Mouse (Mus musculus) liver, postnatal 0 days (tissue): ENCODE data around the gene Rspo1. TPM values are rescaled to one million over a fixed set of nuclear protein-coding genes. Genes with fewer than 3 reads are reported as not detected.

Experiments
- ATAC-seq: fragments of 200-750 bp; cut with Nextera tagmentation; 2 replicates; pipeline ENCODE4 v1.8.0; 2017; ENCODE audit warnings: mild to moderate bottlenecking, moderate library complexity
- DNase-seq: peaks from one replicate; pipeline ENCODE4 v3.0.0-alpha.2; 2016
- H3K27ac ChIP-seq: fragments of 300-500 bp; sonication (generic); 2 replicates; pipeline ENCODE4 v1.5.1; 2014; ENCODE audit warnings: antibody characterized with exemption, moderate library complexity, mild to moderate bottlenecking, low read depth
- H3K27me3 ChIP-seq: fragments of 300-500 bp; sonication (generic); 2 replicates; pipeline ENCODE4 v1.6.1; 2014; ENCODE audit warnings: low read length, control low read depth, mixed read lengths; ENCODE audit not compliant: insufficient read depth
- H3K36me3 ChIP-seq: fragments of 300-500 bp; sonication (generic); replicated peaks from 2 replicates; pipeline ENCODE4 v1.6.1; 2014; ENCODE audit warnings: mild to moderate bottlenecking, control low read depth, low read length, moderate library complexity, mixed read lengths; ENCODE audit not compliant: insufficient read depth
- H3K4me1 ChIP-seq: fragments of 300-500 bp; sonication (generic); 2 replicates; pipeline ENCODE4 v1.6.1; 2014; ENCODE audit warnings: antibody characterized with exemption, mild to moderate bottlenecking, control low read depth; ENCODE audit not compliant: insufficient read depth
- H3K4me2 ChIP-seq: fragments of 300-500 bp; sonication (generic); 2 replicates; pipeline ENCODE4 v1.6.1; 2014; ENCODE audit warnings: low read depth, mild to moderate bottlenecking, low read length, moderate library complexity, mixed read lengths
- H3K4me3 ChIP-seq: fragments of 300-500 bp; sonication (generic); 2 replicates; pipeline ENCODE4 v1.5.1; 2014; ENCODE audit warnings: low read depth, low read length
- H3K9ac ChIP-seq: fragments of 300-500 bp; sonication (generic); replicated peaks from 2 replicates; pipeline ENCODE4 v1.6.1; 2014; ENCODE audit warnings: mild to moderate bottlenecking, moderate library complexity
- H3K9me3 ChIP-seq: fragments of 300-500 bp; sonication (generic); 2 replicates; pipeline ENCODE4 v1.6.1; 2016; ENCODE audit warnings: mild to moderate bottlenecking, control low read depth, low read length, mixed read lengths
- CTCF ChIP-seq: sonication (generic); IDR thresholded peaks from 2 replicates; pipeline ENCODE4 v1.5.1; 2016; ENCODE audit warnings: antibody characterized with exemption, low read depth
- EP300 ChIP-seq: IDR thresholded peaks from 2 replicates; pipeline ENCODE4 v1.6.1; 2016; ENCODE audit warnings: antibody characterized with exemption, low read depth, mild to moderate bottlenecking
- WGBS: fragments of 180-500 bp; shearing (Covaris S2); extraction: QIAGEN DNeasy Blood & Tissue Kit; methylation state at CpG from one replicate; pipeline ENCODE4 v1.1.7; 2014; ENCODE audit not compliant: insufficient replicate concordance; 5-methylcytosine and 5-hydroxymethylcytosine counted together
- polyA plus RNA-seq: library from polyadenylated mRNA; unstranded; fragments of >200 nt; fragmentation: Nextera tagmentation; extraction: Ambion mirVana; gene quantifications from 2 replicates; pipeline ENCODE4 v1.2.1, GENCODE M21; 2015

The Rspo1 gene
- polyA plus RNA-seq, 1 experiment from 2014 or later: 0.41 TPM

DNA sequence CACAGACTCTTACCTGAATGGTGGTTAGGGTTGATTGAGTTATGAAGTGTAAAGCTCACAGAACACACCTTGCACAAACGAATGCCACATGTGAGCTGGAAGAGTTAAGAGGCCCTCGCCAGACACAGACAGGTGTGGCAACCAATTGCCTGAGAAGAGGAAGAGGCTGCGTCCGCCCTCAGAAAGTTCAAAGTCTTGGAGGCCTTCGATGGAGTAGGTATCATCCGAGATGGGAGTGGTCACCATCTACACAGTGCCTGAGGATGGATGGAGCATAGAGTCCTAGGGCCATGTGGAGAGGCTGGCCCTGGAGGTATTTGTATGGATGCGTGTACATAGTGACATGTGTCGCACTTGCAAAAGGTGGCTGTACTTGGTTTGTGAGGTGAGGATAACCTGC, 15.1 kb upstream of the Rspo1 start:
- Histone ChIP-seq H3K4me3 (no peak overlapping the region), H3K4me2 (no peak overlapping the region), H3K27ac (no peak overlapping the region), H3K4me1 (no peaks in the 10 kb centered on the region), H3K36me3 (no peaks in the 10 kb centered on the region), H3K27me3 (no peaks in the 10 kb centered on the region), H3K9me3 (no peaks in the 10 kb centered on the region), H3K9ac (no peak overlapping the region)
- no peak for DNase-seq
- no peak for ATAC-seq
- 74% methylated on average over 8 of the region's 8 CpGs for WGBS
- TF ChIP-seq EP300 (no peak), CTCF (no peak)

DNA sequence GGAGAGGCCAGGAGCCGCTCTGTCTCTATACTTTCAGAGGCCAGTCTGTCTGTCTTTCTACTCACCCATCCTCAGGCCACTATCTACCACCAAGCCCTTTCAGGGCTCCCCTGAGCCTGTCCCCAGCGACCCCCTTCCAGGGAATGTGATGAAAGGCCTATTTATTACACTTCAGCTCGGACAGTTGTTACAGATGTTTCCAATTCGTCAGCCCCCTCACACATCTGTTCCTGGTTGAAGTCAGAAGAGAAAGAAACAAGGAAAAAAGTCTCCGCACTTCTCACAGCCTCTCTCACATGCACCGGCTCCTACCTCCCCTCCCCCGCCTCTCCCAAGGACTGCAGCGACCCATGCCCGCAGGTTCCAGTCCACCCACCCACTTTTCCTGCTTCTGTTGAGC, 13.9 kb upstream of the Rspo1 start:
- Histone ChIP-seq H3K27me3 (no peaks in the 10 kb centered on the region), H3K4me1 (no peaks in the 10 kb centered on the region), H3K4me2 (no peak overlapping the region), H3K9me3 (no peaks in the 10 kb centered on the region), H3K27ac (no peak overlapping the region), H3K36me3 (no peaks in the 10 kb centered on the region), H3K4me3 (no peak overlapping the region), H3K9ac (no peak overlapping the region)
- ATAC-seq: no peak
- 60% methylated on average over 9 of the region's 9 CpGs for WGBS
- no peak for TF ChIP-seq CTCF
- no peak for DNase-seq

DNA sequence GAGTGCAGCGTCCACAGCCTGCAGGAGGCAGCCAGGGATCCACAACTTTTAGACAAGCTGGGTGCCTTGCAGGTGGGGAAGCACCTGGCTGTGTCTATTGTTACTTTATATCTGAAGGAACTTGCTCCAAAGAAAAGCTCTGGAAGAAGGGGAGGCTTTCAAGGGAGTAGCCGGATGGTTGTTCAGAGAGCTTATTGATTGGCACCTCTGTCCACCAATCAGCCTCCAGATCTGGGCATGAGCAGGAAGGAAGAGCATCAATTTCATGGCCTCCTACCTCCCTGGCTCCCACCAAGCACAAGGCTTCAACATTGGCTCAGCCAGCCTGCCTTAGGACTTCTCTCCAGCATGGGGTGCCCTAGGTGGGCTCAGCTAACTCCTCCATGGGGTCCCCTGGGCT, 12.9 kb upstream of the Rspo1 start:
- ATAC-seq: no peak
- no peak overlapping the region for H3K4me2 ChIP-seq
- no peak overlapping the region for H3K9ac ChIP-seq
- H3K9me3 ChIP-seq: no peaks in the 10 kb centered on the region
- 65% methylated on average over 2 of the region's 2 CpGs for WGBS
- H3K36me3 ChIP-seq: no peaks in the 10 kb centered on the region
- no peak for TF ChIP-seq CTCF
- TF ChIP-seq EP300: no peak
- H3K27me3 ChIP-seq: no peaks in the 10 kb centered on the region
- no peaks in the 10 kb centered on the region for H3K4me1 ChIP-seq
- no peak overlapping the region for H3K4me3 ChIP-seq
- no peak for DNase-seq
- no peak overlapping the region for H3K27ac ChIP-seq

DNA sequence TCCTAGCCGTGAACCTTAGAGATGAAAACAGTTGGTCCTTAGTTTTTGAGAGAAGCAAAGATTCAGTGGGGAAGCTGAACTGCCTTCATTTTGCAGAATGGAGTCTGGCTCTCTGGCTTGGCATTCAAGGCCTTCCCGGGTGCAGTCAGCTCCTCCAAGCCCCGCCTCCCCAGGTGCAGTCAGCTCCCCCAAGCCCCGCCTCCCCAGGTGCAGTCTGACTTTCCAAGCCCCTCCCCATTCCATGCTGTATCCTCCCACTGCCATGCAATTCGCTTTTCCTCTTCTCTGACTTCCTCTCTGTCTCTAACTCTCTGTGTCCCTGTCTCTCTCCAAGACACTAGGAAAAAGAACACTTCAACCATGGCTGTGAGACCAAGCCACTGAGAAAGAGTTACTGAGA, 8.0 kb upstream of the Rspo1 start:
- H3K27ac ChIP-seq: no peak overlapping the region
- ATAC-seq (no peak), DNase-seq (no peak)
- TF ChIP-seq CTCF: no peak
- no peak for TF ChIP-seq EP300
- no peak overlapping the region for H3K4me3 ChIP-seq
- 31% methylated on average over 4 of the region's 5 CpGs for WGBS
- peaks cover 10% of the 10 kb centered on the region; the same call in 1 of the 2 replicates for H3K27me3 ChIP-seq
- no peaks in the 10 kb centered on the region for H3K36me3 ChIP-seq
- no peaks in the 10 kb centered on the region for H3K4me1 ChIP-seq
- H3K9ac ChIP-seq: no peak overlapping the region
- no peaks in the 10 kb centered on the region for H3K9me3 ChIP-seq
- no peak overlapping the region for H3K4me2 ChIP-seq

DNA sequence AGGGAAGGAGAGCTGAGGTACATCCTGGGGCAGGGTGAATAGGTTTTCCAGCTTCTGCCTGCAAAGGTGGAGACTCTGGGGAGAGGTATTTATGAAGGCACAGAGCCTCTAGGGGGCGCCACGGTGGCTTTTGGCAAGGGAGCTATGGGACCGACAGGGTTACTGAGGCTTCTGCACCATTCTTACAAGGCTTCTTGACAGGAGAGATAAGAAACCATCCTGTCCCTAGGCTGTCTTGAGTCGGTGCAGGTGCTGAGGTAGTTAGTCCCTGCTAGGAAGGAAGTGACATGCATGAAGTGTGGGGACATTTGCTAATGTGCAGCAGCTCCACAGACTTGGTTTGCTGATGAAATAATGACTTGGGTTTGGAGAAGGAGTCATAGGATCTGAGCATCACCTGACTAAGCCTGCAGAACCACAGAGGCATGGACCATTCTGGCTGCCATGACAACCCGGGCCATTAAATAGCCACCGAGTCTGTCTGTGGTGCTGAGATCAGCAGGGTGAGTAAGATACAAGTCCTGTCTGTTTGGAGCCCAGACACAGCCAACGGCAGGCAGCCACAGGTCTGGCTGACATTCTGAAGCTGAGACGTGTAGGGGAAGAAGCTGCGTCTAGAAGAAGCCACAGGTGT, 2.2 kb upstream of the Rspo1 start:
- Histone ChIP-seq H3K36me3 (no peaks in the 10 kb centered on the region), H3K27me3 (peaks cover 67% of the 10 kb centered on the region), H3K4me2 (no peak overlapping the region), H3K4me1 (no peaks in the 10 kb centered on the region; the same call in 1 of the 2 replicates), H3K9me3 (no peaks in the 10 kb centered on the region), H3K27ac (no peak overlapping the region), H3K9ac (no peak overlapping the region), H3K4me3 (no peak overlapping the region)
- no peak for TF ChIP-seq EP300
- peak; percentile 52 for TF ChIP-seq CTCF
- WGBS: 19% methylated on average over 9 of the region's 9 CpGs
- DNase-seq (peak; percentile 57), ATAC-seq (no peak)

DNA sequence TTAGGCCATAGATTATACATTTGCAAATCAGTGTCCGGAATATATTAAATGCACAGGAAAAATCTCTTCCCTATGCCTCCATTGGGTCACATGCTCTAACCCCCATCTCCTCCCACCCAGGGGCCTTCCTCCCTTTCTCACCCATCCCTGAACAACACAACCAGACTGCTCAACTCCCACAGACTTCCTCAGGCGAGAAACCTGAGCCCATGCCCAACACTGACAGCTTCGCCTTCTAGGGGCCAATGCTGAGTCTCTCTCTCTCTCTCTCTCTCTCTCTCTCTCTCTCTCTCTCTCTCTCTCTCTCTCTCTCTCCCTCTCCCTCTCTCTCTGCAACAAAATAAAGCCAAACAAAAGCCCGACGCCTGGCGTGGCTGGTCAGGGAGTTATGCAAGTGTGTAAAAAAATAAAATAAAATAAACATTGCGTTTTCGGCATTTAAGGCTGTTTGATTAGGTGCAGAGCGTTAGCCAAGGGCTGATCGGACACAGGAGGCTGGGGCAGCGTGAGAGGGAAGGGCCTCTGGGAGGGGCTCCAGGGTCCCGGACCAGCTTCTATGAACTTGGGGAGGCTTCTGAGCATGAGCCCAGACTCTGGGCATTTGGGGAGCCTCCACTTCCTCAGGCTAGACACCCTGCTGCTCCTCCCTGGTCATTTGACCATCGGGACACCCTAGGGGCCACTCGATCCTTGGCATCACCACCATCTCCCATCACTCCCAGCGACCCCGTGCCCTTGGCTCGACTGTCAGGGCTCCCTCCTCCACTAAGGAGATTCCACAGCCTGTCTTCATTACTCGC, 1.2 kb upstream of the Rspo1 start:
- WGBS: 11% methylated on average over 18 of the region's 18 CpGs
- Histone ChIP-seq H3K4me2 (no peak overlapping the region), H3K27me3 (peaks cover 73% of the 10 kb centered on the region), H3K9ac (no peak overlapping the region), H3K36me3 (no peaks in the 10 kb centered on the region), H3K4me3 (no peak overlapping the region), H3K27ac (no peak overlapping the region), H3K4me1 (no peaks in the 10 kb centered on the region; the same call in 1 of the 2 replicates), H3K9me3 (no peaks in the 10 kb centered on the region)
- no peak for DNase-seq
- TF ChIP-seq CTCF: no peak
- no peak for TF ChIP-seq EP300
- ATAC-seq: no peak
